Mouse (Mus musculus) adrenal gland, postnatal 4 days (tissue): ENCODE measurements around the gene Vapa. TPM values are rescaled to one million over a fixed set of nuclear protein-coding genes. Genes with fewer than 3 reads are reported as not detected.

Source experiments
- total RNA-seq, 2 experiments: library from RNA; stranded (reverse); gene quantifications; 2 replicates each; pipeline ENCODE4 v1.2.3; 2021

The Vapa gene
- total RNA-seq, 2 experiments from 2014 or later, result 141 to 143 TPM

Other genes starting within 250 kb of the Vapa start
- gene Tmem232, start 72.8 kb downstream of the Vapa start, total RNA-seq, result under 1 TPM; 0.11 TPM
- gene Txndc2, start 28.6 kb upstream of the Vapa start, total RNA-seq, result 10 to 100 TPM; 23.7 to 24.4 TPM
- 10 to 100 TPM; 43.3 to 46.2 TPM for gene Rab31, start 159.2 kb upstream of the Vapa start, total RNA-seq
- gene Ppp4r1, start 169.0 kb upstream of the Vapa start, total RNA-seq, result 10 to 100 TPM; 77.6 to 84.9 TPM